Mouse (Mus musculus): ENCODE measurements around the gene 1810043G02Rik.
"Not testable (repeated sequence)": the region's sequence is repeated elsewhere in the genome, so short reads cannot be mapped to it uniquely, and the experiment has no call there.

Gene 1810043G02Rik

GRCm38 (mm10) chr10:78005791-78006438, 27.6 kb downstream of the 1810043G02Rik start:
- DNase-seq, result no peak

- DNase-seq, result no peak
These were observed 28.9 kb downstream of the 1810043G02Rik start for GRCm38 (mm10) chr10:78007203-78007602.

GRCm38 (mm10) chr10:78008169-78008568, 29.8 kb downstream of the 1810043G02Rik start:
- no peak for DNase-seq

- DNase-seq, result peak; percentile 96 to 97
These were observed 31.0 kb downstream of the 1810043G02Rik start for GRCm38 (mm10) chr10:78009184-78009944.

- no peak for DNase-seq
These were observed 31.6 kb downstream of the 1810043G02Rik start, which contains the start of gene Pfkl for GRCm38 (mm10) chr10:78009945-78010293. TSS of gene Pfkl (minus strand) at chr10:78010083.

GRCm38 (mm10) chr10:78010335-78010734, 32.0 kb downstream of the 1810043G02Rik start:
- DNase-seq, result no peak

- DNase-seq, result not testable (repeated sequence)
These were observed 32.8 kb downstream of the 1810043G02Rik start for GRCm38 (mm10) chr10:78011116-78011515.

- no peak for DNase-seq
These were observed 34.6 kb downstream of the 1810043G02Rik start for GRCm38 (mm10) chr10:78012661-78013495.

- DNase-seq, result no peak
These were observed 37.2 kb downstream of the 1810043G02Rik start for GRCm38 (mm10) chr10:78015489-78015888.

- DNase-seq, result no peak
These were observed 38.0 kb downstream of the 1810043G02Rik start for GRCm38 (mm10) chr10:78016366-78016765.

GRCm38 (mm10) chr10:78018797-78019203, 40.5 kb downstream of the 1810043G02Rik start:
- DNase-seq, result peak; percentile 90 to 93

GRCm38 (mm10) chr10:78019291-78019690, 41.0 kb downstream of the 1810043G02Rik start:
- no peak for DNase-seq

- DNase-seq, result not testable (repeated sequence)
These were observed 41.7 kb downstream of the 1810043G02Rik start for GRCm38 (mm10) chr10:78019984-78020383.

- not testable (repeated sequence) for DNase-seq
These were observed 47.1 kb downstream of the 1810043G02Rik start for GRCm38 (mm10) chr10:78025453-78025852.

GRCm38 (mm10) chr10:78028129-78028528, 49.8 kb downstream of the 1810043G02Rik start:
- peak; percentile 86 to 91 for DNase-seq

GRCm38 (mm10) chr10:78029080-78029479, 50.8 kb downstream of the 1810043G02Rik start:
- DNase-seq, result no peak

- DNase-seq, result no peak
These were observed 53.7 kb downstream of the 1810043G02Rik start for GRCm38 (mm10) chr10:78031987-78032386.

All from cerebellum, postnatal 14 days (tissue).